Mouse (Mus musculus) limb, embryonic 13.5 days (tissue): ENCODE measurements around the gene Sptbn4. TPM values are rescaled to one million over a fixed set of nuclear protein-coding genes. Genes with fewer than 3 reads are reported as not detected.

Experiments used
- ATAC-seq: fragments of 200-750 bp; cut with Nextera tagmentation; 2 replicates; pipeline ENCODE4 v1.8.0; 2017; ENCODE audit warnings: low read depth, moderate number of reproducible peaks, moderate TSS enrichment; ENCODE audit not compliant: low FRiP score
- H3K27ac ChIP-seq: fragments of 300-500 bp; sonication (generic); 2 replicates; pipeline ENCODE4 v1.5.1; 2015; ENCODE audit warnings: inconsistent platforms, mild to moderate bottlenecking, moderate library complexity
- H3K27me3 ChIP-seq: fragments of 300-500 bp; sonication (generic); 2 replicates; pipeline ENCODE4 v1.6.1; 2015; ENCODE audit warnings: mild to moderate bottlenecking, inconsistent platforms
- H3K36me3 ChIP-seq: fragments of 300-500 bp; sonication (generic); 2 replicates; pipeline ENCODE4 v1.6.1; 2015; ENCODE audit warnings: inconsistent platforms, mild to moderate bottlenecking, moderate library complexity
- H3K4me1 ChIP-seq: fragments of 300-500 bp; sonication (generic); 2 replicates; pipeline ENCODE4 v1.6.1; 2015; ENCODE audit warnings: inconsistent platforms
- H3K4me2 ChIP-seq: fragments of 300-500 bp; sonication (generic); replicated peaks from 2 replicates; pipeline ENCODE4 v1.6.1; 2015; ENCODE audit warnings: inconsistent platforms, mild to moderate bottlenecking, moderate library complexity
- H3K4me3 ChIP-seq: fragments of 300-500 bp; sonication (generic); 2 replicates; pipeline ENCODE4 v1.5.1; 2015; ENCODE audit warnings: moderate library complexity, mild to moderate bottlenecking, inconsistent platforms
- H3K9ac ChIP-seq: fragments of 300-500 bp; sonication (generic); 2 replicates; pipeline ENCODE4 v1.6.1; 2015; ENCODE audit warnings: mild to moderate bottlenecking, inconsistent platforms
- H3K9me3 ChIP-seq: fragments of 300-500 bp; sonication (generic); 2 replicates; pipeline ENCODE4 v1.6.1; 2016; ENCODE audit warnings: inconsistent platforms
- WGBS: fragments of 180-500 bp; shearing (Covaris S2); methylation state at CpG from one replicate; pipeline ENCODE4 v1.1.7; 2015; 5-methylcytosine and 5-hydroxymethylcytosine counted together
- polyA plus RNA-seq: library from polyadenylated mRNA; unstranded; fragments of >200 nt; fragmentation: Nextera tagmentation; extraction: Ambion mirVana; gene quantifications from 2 replicates; pipeline ENCODE4 v1.2.1, GENCODE M21; 2015

Sptbn4 gene
- polyA plus RNA-seq, 1 experiment from 2014 or later: 0.17 TPM

GRCm38 (mm10) chr7:27326101-27326880, 121.2 kb downstream of the Sptbn4 start:
- Histone ChIP-seq H3K36me3 (peaks cover 20% of the 10 kb centered on the region), H3K4me1 (peaks cover 41% of the 10 kb centered on the region), H3K9ac (0 out of 2 replicates have a peak overlapping the region, but pooled peaks have one; percentile 5), H3K27me3 (peaks cover 95% of the 10 kb centered on the region), H3K4me3 (peak overlapping the region; percentile 37), H3K4me2 (peak overlapping the region; percentile 60), H3K9me3 (no peaks in the 10 kb centered on the region), H3K27ac (no peak overlapping the region)
- WGBS: 30% methylated on average over 34 of the region's 34 CpGs
- ATAC-seq: no peak

- peaks cover 89% of the 10 kb centered on the region for H3K27me3 ChIP-seq
- ATAC-seq: 0 out of 2 replicates have a peak, but pooled peaks have one; percentile 42
- peaks cover 35% of the 10 kb centered on the region for H3K4me1 ChIP-seq
- peak overlapping the region; percentile 57; the same call in 1 of the 2 replicates for H3K9ac ChIP-seq
- H3K4me3 ChIP-seq: peak overlapping the region; percentile 37
- WGBS: 3% methylated on average over 24 of the region's 24 CpGs
- H3K36me3 ChIP-seq: peaks cover 20% of the 10 kb centered on the region
- peak overlapping the region; percentile 60 for H3K4me2 ChIP-seq
- H3K27ac ChIP-seq: no peak overlapping the region
- H3K9me3 ChIP-seq: no peaks in the 10 kb centered on the region
Measured at GRCm38 (mm10) chr7:27325697-27326096, 121.8 kb downstream of the Sptbn4 start.

- peaks cover 27% of the 10 kb centered on the region for H3K4me1 ChIP-seq
- no peaks in the 10 kb centered on the region for H3K9me3 ChIP-seq
- H3K4me3 ChIP-seq: no peak overlapping the region
- peaks cover 81% of the 10 kb centered on the region for H3K27me3 ChIP-seq
- H3K36me3 ChIP-seq: peaks cover 20% of the 10 kb centered on the region
- H3K9ac ChIP-seq: no peak overlapping the region
- ATAC-seq: no peak
- H3K27ac ChIP-seq: no peak overlapping the region
- WGBS: 54% methylated on average over 18 of the region's 20 CpGs
- H3K4me2 ChIP-seq: no peak overlapping the region
Measured at GRCm38 (mm10) chr7:27324928-27325327, 122.6 kb downstream of the Sptbn4 start.

GRCm38 (mm10) chr7:27324161-27324560, 123.3 kb downstream of the Sptbn4 start:
- Histone ChIP-seq H3K9me3 (no peaks in the 10 kb centered on the region), H3K36me3 (peaks cover 24% of the 10 kb centered on the region), H3K27ac (no peak overlapping the region), H3K27me3 (peaks cover 73% of the 10 kb centered on the region), H3K4me2 (no peak overlapping the region), H3K9ac (no peak overlapping the region), H3K4me1 (peaks cover 20% of the 10 kb centered on the region), H3K4me3 (no peak overlapping the region)
- ATAC-seq: no peak
- 93% methylated on average over 11 of the region's 11 CpGs for WGBS

GRCm38 (mm10) chr7:27323001-27323400, 124.5 kb downstream of the Sptbn4 start:
- H3K9me3 ChIP-seq: no peaks in the 10 kb centered on the region
- no peak overlapping the region for H3K27ac ChIP-seq
- ATAC-seq: no peak
- H3K9ac ChIP-seq: no peak overlapping the region
- peaks cover 13% of the 10 kb centered on the region for H3K4me1 ChIP-seq
- H3K4me2 ChIP-seq: no peak overlapping the region
- H3K4me3 ChIP-seq: no peak overlapping the region
- 89% methylated on average over 5 of the region's 5 CpGs for WGBS
- peaks cover 26% of the 10 kb centered on the region for H3K36me3 ChIP-seq
- H3K27me3 ChIP-seq: peaks cover 62% of the 10 kb centered on the region

- no peak for ATAC-seq
- H3K4me2 ChIP-seq: no peak overlapping the region
- H3K27me3 ChIP-seq: peaks cover 55% of the 10 kb centered on the region
Measured at GRCm38 (mm10) chr7:27322291-27322690, 125.2 kb downstream of the Sptbn4 start.

GRCm38 (mm10) chr7:27319411-27319810, 128.1 kb downstream of the Sptbn4 start:
- Histone ChIP-seq H3K27ac (no peak overlapping the region), H3K9ac (no peak overlapping the region), H3K4me2 (no peak overlapping the region), H3K27me3 (peaks cover 26% of the 10 kb centered on the region), H3K4me3 (no peak overlapping the region), H3K9me3 (peaks cover under 1% of the 10 kb centered on the region; the same call in 1 of the 2 replicates), H3K4me1 (no peaks in the 10 kb centered on the region), H3K36me3 (peaks cover 23% of the 10 kb centered on the region)
- WGBS: 91% methylated on average over 22 of the region's 22 CpGs
- no peak for ATAC-seq

More at GRCm38 (mm10) chr7:27322291-27322690, 125.2 kb downstream of the Sptbn4 start:
- peaks cover 13% of the 10 kb centered on the region for H3K4me1 ChIP-seq
- H3K27ac ChIP-seq: no peak overlapping the region
- no peaks in the 10 kb centered on the region for H3K9me3 ChIP-seq
- H3K4me3 ChIP-seq: no peak overlapping the region
- H3K9ac ChIP-seq: no peak overlapping the region
- H3K36me3 ChIP-seq: peaks cover 22% of the 10 kb centered on the region
- WGBS: 21% methylated on average over 13 of the region's 13 CpGs

- no peak overlapping the region for H3K9ac ChIP-seq
- ATAC-seq: peak; percentile 66
Measured at GRCm38 (mm10) chr7:27315958-27316357, 131.5 kb downstream of the Sptbn4 start.

GRCm38 (mm10) chr7:27314393-27314792, 133.1 kb downstream of the Sptbn4 start:
- no peak for ATAC-seq
- 87% methylated on average over 3 of the region's 3 CpGs for WGBS
- Histone ChIP-seq H3K27ac (no peak overlapping the region), H3K4me1 (peaks cover 6% of the 10 kb centered on the region; the same call in 1 of the 2 replicates), H3K4me3 (no peak overlapping the region), H3K9ac (no peak overlapping the region), H3K27me3 (peaks cover 25% of the 10 kb centered on the region), H3K36me3 (peaks cover 20% of the 10 kb centered on the region), H3K9me3 (peaks cover 11% of the 10 kb centered on the region), H3K4me2 (no peak overlapping the region)

More at GRCm38 (mm10) chr7:27315958-27316357, 131.5 kb downstream of the Sptbn4 start:
- Histone ChIP-seq H3K27ac (no peak overlapping the region), H3K4me3 (no peak overlapping the region), H3K4me2 (no peak overlapping the region), H3K27me3 (peaks cover 11% of the 10 kb centered on the region), H3K9me3 (peaks cover 11% of the 10 kb centered on the region), H3K4me1 (no peaks in the 10 kb centered on the region), H3K36me3 (peaks cover 22% of the 10 kb centered on the region)
- WGBS: 37% methylated on average over 7 of the region's 7 CpGs

GRCm38 (mm10) chr7:27311651-27312284, 135.7 kb downstream of the Sptbn4 start:
- ATAC-seq: no peak
- no peak overlapping the region for H3K4me3 ChIP-seq
- H3K36me3 ChIP-seq: peaks cover 16% of the 10 kb centered on the region
- peaks cover 28% of the 10 kb centered on the region for H3K27me3 ChIP-seq
- WGBS: 88% methylated on average over 12 of the region's 12 CpGs
- no peak overlapping the region for H3K27ac ChIP-seq
- H3K9ac ChIP-seq: no peak overlapping the region
- peaks cover 15% of the 10 kb centered on the region for H3K4me1 ChIP-seq
- no peak overlapping the region for H3K4me2 ChIP-seq
- peaks cover 11% of the 10 kb centered on the region for H3K9me3 ChIP-seq

GRCm38 (mm10) chr7:27310996-27311535, 136.4 kb downstream of the Sptbn4 start:
- 36% methylated on average over 8 of the region's 8 CpGs for WGBS
- Histone ChIP-seq H3K27ac (no peak overlapping the region), H3K9ac (no peak overlapping the region), H3K9me3 (peaks cover 11% of the 10 kb centered on the region), H3K4me1 (peaks cover 15% of the 10 kb centered on the region), H3K27me3 (peaks cover 28% of the 10 kb centered on the region), H3K36me3 (peaks cover 20% of the 10 kb centered on the region), H3K4me3 (no peak overlapping the region), H3K4me2 (no peak overlapping the region)
- no peak for ATAC-seq

- WGBS: 6% methylated on average over 17 of the region's 17 CpGs
Measured at GRCm38 (mm10) chr7:27310306-27310705, 137.2 kb downstream of the Sptbn4 start.

More at GRCm38 (mm10) chr7:27310306-27310705, 137.2 kb downstream of the Sptbn4 start:
- Histone ChIP-seq H3K9ac (no peak overlapping the region), H3K9me3 (peaks cover 11% of the 10 kb centered on the region), H3K4me2 (peak overlapping the region; percentile 50), H3K4me1 (peaks cover 15% of the 10 kb centered on the region), H3K4me3 (peak overlapping the region; percentile 13; the same call in 1 of the 2 replicates), H3K36me3 (peaks cover 20% of the 10 kb centered on the region), H3K27me3 (peaks cover 31% of the 10 kb centered on the region), H3K27ac (no peak overlapping the region)
- no peak for ATAC-seq
